Mouse (Mus musculus): ENCODE measurements at regions not wholly inside any gene's neighbourhood (a gene's known extent, or its start where the extent isn't known, plus 50 kb on each side); places are given as distances from the start of the nearest gene placed in this dataset.
A peak's percentile ranks its signal among the peaks of the same experiment; 100 is the strongest.

DNA sequence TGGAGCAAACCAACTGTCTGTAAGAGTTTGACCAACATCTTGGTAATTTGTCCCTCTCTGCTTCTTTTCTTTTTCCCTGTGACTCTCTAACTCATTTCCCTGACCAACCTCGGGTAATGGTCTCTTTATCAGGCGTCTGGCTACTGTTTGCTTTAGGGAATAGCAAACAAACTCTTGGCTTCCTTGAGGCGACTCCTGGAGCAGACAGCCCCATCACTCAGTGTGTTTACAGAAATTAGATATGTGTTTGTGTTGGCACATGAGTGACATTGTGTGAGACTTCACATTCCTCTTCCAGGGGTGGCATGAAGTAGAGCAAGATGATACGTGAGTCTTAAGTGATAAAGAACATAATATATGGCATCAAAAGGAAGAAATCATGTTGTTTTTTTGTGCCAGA is 195.7 kb upstream of the Hhip start:
- DNase-seq: no peak

DNA sequence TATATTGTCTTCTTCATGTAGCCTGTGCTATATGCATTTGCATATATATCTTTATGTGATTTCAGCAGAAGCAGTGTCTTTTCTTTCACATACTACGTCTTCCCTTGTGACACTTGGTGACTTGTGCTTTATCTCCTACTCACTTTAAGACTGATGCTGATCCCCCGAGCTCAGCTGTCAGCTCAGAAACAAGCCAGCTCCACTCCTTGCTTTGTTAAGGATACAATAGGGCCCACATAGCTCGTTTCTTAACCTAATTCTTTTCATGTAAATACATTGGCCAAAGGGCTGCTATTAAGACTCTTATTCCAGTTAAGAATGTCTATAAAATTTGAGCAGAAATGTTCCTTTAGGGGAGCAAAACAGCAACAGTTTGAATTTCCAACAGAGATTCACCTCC is 193.8 kb upstream of the Hhip start:
- no peak for DNase-seq

DNA sequence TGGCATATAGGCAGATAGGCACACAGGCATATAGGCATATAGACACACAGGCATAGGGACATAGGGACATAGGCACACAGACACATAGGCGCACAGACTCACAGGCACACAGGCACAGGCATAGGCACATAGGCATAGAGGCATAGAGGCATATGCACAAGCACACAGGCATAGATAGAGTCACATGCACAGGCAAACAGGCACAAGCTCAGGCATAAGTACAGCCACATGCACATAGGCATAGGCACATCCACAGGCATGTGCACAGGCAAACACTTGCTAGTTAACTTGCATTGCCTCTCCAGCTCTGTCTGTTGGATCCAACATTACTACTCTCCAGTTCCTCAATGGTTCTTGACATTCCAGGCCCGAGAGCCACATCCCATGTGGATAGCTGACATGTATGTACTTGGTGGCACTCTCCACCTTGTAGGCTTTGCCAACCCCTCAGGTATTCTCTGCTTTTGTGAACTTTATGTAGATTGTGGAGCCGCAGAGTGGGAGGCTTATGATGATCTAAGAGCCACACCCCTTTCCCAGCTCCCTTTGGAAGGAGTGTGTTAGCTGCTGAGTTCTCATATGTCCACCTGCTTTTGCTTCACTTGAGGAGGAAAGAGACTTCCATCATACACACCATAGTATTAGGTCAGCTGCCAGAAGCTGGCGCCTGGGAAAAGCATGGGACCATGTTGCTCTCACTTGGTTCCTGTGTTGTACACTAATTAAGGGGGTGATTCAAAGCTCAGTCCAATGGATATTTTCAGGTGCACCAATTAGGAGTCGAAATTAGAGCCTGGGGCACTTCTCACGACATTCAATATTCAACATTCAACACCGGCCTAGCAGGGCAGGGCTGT is 192.7 kb upstream of the Hhip start:
- DNase-seq: no peak

DNA sequence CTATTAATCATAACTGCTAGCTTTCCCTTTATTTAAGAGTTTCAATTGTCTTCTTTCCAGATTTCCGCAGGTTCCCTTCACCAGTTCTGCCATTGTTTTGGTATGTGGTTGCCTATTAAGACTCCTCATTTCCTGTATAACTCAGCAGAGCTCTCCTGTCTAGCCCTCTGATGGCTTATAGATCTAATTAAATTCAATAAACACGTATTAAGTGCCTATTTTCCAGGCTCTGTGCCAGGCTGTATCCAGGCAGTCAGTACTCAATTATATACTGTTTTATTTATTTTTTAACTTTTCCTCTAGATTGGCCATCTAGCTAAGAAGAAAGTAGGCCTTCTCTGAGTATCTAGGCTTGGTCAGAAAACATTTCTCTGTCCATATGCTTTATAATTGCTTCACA is 192.0 kb upstream of the Hhip start:
- DNase-seq: no peak

DNA sequence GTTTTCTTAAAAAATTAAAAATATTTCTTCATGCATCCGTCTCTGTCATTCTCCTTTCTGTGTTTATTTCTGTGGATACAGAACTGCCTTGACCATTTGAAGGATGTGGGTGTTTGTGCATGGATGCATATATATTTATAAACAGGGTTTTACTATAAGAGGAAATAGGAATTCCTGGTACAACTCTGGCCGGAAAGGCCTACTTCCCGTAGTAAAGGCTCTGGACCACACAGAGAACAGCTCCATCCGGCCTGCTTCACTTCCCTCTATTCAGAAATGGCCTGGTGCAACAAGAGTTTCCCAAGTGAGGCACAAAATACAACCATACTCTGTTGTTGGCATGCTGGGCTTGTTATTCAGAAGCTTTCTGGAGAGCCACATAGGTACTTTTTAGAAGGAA is 182.1 kb upstream of the Hhip start:
- DNase-seq: no peak

DNA sequence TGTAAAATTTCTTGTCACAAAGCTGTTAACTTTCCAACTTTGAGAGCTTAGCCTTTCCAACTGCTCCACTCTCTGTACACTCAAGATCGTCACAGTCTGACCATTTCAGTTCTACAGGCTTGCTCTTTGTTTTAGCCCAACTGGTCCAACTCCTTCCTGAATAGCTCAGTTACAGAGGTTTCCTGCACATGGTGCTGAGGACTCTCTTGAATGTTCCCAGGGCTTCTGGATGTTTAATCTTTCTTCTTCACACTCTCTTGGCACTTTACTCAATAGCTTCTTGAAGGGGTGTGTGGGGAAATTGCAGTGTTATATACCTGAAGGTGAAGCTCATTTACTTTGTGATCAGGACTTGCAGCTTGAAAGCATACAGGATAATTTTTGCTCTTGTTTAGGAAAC is 152.6 kb upstream of the Hhip start:
- DNase-seq: no peak

DNA sequence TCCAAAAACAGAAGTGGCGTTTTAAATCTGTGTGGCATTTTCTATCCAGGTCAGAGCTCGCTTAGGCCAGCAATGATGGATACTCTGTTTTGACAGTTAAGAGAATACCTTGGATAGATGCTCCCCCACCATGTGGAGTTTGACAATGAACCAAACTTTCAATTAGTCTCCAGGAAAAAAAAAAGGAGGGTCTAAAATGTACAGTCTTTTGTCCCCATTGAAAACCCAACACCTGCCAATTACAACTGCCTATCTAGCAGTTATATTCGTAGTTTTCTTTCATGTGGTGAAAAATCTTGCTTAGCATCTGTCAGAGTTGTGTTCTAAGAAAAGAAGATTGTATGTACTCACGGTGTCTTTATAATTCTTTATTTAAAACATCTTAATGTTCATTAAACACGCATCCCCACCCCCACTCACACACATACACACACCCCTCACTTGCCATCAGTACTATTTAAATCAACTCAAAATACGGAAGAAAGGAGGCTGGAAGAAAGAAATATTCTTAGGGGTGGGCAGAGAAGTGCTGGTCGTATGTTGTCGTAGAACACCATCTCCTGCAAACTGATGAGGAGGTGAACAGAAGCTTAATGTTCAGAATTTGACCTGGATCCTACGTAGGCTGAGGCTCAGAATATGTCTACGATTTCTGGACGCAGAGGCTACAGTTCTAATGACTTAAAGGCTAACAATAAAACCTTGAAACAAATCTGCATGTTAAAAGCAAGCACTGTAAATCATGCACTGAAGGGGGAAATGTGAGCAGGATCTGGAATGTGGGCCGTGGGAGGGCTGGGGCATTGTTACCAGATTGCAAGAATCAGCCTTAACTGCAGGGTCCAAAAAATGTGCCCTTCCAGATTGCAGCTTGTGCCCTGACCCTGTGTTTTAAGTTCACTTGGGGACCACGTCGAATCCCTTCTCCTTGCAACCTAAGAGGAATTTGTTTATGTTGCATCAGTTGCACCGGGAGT is 147.2 kb upstream of the Hhip start:
- DNase-seq: no peak

DNA sequence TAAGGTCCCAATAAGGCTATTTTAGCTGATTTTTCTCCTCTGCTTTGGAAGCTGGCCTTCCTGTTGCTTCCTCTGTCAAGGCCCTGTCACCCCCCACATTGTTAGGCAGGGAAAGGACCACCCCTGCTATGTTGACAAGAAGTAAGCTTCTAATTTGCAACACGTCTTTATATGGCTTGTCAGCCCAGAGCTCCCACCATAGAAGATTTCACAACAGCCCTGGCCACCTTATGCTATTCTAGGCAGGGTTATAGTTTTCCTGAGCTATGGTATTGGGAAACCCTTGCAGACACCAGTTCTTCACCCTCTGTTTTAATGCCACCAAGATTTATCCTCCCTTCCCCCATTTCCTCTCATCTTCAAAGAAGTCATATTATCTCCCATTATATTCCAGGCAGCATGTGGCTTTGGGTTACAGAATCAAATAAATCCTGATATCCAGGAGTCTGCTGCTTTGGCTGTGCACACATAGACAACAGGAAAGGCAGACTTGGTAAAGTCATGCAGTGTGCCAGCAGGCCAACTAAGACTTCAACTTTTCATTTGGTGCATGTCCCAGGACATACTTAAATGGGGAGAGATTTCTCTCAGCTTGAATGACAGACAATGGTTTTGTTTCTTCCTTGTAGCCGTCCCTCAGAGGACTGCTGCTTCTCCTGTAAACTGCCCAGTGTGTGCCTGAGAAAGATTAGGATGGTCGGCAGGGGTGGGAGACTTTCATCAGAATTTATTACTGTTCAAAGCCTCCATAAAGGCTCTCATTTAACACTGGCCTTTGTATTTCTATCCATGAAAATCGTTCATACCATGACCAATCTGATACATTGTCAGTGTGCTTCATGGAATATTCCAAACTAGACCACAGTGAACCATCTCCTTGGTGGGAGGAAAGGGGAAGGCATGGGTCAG is 146.2 kb upstream of the Hhip start:
- no peak for DNase-seq

DNA sequence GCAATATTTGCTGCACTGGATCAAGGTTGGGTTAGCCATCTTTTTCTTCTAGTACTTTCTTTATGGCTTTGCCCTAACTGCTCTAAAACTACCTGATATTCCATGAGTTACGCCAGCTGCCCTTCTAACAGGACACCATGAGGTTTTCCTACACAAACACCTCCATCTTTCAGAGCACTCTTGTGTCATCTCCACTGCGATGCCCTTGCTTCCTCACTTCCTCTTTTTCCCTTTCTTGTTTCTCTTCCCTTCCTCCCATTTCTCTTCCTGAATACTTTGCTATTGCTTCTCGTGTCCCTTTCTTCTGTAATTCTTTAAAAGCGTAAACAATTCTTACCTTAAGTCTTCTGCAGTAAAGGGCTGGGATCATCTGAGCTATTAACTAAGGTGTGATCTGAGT is 139.9 kb upstream of the Hhip start:
- no peak for DNase-seq

DNA sequence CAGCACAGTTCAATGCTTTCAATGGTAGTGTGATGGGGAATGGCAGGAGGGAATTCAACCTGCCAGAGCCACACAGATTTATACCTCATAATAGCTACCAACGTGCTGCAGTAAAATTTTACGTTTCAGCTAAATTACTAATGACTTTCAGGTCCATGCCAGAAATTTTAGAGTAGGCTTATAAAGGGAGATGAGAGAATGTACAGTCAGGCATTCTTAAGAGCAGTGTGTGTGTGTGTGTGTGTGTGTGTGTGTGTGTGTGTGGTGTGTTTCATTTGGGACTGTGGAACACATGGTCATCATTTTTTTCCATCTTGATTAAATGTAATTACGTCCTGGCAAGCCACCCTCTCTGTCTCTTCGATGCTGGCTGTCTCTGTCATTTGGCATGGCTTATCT is 132.7 kb upstream of the Hhip start:
- DNase-seq: no peak

DNA sequence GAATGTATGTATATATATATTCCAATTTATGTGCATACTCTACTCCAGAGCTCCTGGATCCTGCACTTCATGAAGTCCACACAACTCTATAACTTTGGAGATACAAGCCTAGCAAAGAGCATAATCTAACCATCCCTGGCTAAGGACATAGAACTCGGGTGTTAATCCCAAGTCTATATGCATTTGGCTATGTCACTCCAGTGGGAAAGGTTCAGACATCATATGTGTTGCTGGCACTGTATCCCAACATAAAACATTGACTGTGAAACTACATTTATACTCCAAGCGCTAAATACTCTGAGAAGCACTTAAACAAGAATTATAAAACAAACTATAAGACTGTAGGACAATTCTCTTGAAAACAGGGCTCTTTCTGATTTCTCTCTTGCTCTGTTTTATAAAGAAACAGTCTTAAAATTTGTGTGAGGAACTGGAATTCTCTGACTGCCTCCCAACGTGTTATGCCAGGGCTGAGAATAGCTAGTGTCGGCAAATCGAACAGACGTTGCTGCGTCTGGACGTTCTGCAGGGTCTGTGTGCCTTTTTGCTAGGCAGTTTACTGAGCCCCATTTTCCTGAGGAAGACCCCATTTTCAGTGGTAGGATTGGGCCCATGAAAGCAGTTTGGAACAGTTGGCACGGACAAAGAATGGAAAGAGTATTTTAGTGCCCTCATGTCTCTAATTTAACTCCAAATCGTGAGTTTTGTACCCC is 132.1 kb upstream of the Hhip start:
- no peak for DNase-seq

DNA sequence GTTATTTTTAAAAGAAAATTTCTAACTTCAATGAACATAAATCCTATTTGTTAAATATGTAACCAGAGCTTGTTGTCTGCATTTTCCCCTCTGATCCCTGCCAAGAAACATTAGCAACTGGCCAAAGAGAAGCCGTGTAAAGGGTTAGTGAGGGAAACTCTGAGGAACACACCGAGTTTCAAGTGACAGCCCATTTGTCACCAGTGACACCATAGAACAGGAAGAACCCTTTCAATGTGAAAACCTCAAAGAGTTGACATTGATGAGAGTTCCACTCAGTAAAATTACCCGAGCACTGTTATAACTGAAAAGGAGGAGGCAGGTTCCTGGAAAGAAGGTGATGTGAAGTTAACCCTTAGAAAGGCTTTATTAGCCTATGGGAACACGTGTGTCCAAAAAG is 127.5 kb upstream of the Hhip start:
- no peak for DNase-seq

DNA sequence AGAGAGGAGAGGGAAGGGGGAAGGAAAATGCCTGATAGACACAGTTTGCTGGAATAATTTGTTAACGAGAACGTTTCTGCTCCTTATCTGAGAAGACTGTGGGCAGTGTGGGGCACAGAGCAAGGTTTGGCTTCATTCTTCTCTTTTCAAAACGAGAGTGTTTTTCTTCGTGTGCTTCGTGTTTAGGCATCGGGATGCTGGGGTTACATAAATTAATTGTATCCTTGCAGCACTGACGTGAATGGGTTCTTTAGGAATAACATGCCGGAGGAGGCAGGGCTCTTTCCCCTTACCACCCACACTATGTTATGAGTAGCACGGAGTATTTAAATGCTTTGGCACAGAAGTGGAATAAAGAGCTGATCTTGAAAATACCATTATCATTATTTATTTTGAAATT is 110.9 kb upstream of the Hhip start:
- no peak for DNase-seq

DNA sequence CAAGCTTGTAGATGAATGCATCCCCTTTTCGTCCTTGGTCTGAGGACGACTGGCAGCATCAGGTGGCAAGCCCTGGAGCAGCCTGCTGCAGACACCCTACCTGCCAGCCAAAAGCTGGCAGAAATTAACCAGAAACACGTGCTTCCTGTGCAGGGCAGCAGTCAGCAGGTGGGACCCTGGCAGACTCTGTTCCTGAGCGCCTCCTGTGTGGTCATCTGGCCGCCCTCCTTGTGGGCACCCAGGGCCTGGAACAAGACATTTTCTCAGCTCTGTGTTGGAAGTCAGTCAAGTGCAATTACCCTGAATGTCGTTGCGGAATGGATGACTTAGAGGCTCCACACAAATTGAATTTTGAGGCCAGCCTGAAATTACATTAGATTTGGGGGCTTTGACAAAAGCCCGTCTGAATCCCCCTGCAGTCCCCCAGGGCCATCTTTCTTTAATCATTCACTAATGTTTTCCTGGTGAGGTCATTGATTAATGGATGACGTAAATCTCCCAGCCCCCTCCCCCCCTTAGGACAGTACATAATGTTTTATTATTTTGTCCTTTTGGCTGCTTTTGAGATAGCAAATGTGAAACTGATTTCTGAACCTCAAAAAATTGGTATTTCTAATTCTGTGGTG is 91.8 kb upstream of the Hhip start:
- peak; percentile 8 to 19 for DNase-seq

DNA sequence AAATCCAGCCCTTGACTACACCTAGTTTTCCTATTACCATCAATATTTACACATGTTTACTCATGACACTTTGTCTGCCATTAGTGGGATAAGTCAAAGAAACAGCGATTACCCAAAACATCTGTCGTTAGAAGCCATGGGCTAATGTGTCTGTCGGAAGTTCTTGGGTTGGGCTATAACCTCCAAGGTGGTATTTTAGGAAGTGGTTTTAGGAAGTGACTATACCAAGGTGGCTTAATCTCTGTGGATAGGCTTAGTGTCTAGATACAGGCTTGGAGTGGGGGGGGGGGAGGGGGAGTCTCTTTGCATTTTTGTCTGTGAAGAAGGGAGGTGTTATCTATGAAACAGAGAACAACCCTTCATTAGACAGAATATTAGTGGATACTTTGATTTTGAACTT is 90.1 kb upstream of the Hhip start:
- no peak for DNase-seq

DNA sequence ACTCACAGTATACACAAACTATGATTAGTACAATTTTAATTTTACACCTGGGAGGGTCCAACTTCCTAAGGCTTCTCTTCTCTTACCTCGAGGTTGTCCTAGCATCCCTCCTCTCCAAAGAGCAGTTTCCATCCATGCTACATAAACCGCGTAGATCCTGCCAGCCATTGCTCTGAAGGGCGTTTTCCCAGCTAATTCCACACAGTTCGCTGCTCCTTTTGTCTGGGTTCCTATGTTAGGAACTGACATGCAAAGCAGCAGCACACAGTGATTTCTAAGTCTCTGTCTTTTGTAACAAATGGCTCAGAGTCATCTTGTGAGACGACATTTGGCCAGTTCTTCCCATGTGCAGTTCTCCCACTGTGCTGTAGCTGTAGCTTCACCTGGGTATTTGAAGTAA is 80.7 kb upstream of the Hhip start:
- no peak for DNase-seq

DNA sequence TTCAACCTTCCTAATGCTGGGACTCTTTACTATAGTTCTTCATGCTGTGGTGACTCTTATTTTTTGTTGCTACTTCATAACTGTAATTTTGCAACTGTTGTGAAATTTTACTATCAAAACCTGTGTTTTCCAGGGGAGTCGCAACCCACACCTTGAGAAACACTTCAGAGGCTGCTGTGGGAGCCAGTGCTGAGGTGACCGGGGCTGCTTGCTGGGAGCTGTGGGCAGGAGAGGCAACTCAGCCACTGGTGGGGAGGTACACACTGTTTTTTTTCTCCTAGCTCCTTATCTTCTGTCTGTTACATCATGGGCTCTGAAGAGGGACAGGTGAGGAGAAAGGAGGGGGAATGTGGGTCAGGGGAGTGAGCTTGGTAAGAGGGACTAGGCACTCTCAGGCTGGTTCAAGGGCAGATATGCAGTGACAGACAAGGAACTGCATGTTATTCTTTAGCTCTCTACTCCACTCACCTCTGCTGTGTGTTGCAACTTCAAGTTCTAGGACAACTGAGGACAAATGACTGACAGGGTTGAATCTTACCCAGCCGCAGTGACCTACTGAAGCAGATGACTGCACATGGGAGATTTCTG is 62.7 kb upstream of the Hhip start:
- DNase-seq: no peak

DNA sequence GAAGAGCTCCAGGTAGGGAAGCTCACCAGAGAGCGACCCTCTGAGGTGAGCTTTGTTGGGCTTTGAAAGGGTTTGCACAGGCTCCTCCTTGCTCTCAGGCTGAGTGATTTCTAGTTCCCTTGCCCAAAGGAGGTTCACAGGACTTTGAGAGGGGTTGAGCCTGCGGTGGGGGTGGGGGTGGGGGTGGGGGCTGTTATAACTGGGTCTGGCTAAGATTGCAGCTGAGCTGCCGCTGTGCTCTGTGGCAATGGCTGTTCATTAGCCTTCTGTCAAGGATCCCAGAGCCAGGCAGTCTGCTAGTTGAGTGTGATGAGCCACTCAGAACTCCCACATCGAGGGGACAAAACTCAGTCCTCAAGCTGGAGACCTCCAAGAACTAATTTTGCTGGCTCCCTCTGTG is 59.5 kb upstream of the Hhip start:
- no peak for DNase-seq
